Mouse (Mus musculus): Measurements from ENCODE around the gene Ids. TPM values are rescaled to one million over a fixed set of nuclear protein-coding genes. Genes with fewer than 3 reads are reported as not detected.

Gene Ids
- 28.3 TPM for polyA plus RNA-seq (2017; shearing (Covaris generic))

DNA sequence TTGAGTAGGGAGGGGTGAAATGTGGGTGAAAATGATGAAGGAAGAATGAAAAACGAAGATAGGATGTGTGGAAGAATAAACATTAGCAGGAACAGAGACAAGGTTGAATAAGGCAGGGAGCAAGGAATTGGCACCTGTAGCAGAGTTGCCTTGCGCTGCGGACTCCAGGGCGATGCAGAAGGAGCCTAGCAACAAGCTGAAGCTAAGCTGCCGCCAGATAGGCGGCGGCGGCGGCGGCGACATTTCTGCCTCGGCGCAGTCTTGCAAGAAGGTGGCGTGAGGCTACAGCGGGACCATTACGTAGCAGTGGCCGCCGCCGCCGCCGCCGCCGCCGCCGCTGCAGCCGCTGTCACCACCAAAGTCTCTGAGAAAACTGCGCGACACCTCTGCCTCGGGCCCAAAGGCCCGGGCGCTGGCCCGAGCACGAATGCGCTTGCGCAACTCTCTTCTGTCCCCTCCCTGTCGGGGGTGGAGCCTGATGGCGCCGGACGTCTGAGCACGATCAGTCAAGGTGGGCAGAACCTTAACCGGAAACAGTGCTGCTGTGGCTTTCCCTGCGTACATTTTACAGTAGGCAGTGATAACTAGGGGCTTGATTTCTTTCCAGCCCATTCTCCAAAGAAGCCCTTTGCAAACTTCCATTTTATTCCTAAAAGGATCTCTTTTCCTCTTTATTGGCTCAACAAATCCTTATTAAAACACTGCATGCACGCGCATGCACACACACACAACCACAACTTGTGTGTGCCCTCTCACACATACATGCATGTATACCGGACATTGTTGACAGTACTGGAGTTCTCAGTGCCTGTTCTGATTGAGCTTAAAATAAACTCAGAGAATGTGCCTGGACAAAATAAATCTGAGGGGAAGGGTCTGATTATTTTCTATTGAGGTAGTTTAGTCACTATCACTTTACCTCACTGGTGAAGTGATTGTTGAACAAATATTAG is at the start of gene Ids:
Ids (minus strand) TSS at position 424 of the 953 bp plus-strand sequence.

DNA sequence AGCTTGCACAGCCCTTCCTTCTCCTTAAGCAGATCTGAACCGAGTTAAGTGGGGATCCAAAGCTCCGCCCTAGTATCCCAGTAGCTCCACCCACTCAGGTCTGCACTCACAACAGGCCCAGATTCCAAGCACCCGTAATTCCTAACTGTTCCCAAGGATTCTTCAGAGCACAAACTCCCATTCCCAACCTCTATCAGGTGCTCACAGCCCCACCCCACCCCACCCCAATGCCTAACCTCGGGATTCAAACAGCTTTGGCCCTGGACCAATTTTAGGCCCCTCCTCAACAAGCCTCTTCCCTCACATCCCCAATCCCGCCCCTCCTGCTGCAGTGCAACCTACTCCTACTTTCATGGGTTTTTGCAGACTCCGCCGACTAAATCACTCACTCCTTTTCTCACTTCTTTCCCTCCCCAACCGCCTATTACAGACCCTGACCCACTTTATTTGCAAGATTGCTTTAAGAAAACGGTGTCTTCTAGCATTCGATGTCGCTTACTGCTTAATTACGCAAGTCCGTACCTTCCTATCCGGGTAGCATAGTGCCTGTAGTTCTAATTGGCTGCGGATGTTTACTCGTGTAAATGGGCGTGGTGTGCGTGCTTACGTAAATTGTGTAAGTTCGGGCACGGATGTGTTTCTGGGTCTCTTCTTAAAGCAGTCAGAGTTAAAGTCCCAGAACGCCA is 20.5 kb upstream of the Ids start, which contains the start of gene 1110012L19Rik:
1110012L19Rik (plus strand) TSS at position 602 of the 686 bp plus-strand sequence.

Other genes starting within 250 kb of the Ids start
- 34.1 TPM for gene 1110012L19Rik, start 20.8 kb upstream of the Ids start, polyA plus RNA-seq (2017; shearing (Covaris generic))
- gene Tmem185a, start 112.1 kb upstream of the Ids start, polyA plus RNA-seq (2017; shearing (Covaris generic)): 39.6 TPM

Measured in activated CD4-positive, CD25-positive, alpha-beta regulatory T cell, adult 9 weeks (primary cell).